Mouse (Mus musculus): Measurements from ENCODE around the gene Cavin3.
"Not testable (repeated sequence)": the region's sequence is repeated elsewhere in the genome, so short reads cannot be mapped to it uniquely, and the experiment has no call there.

Gene Cavin3

DNA sequence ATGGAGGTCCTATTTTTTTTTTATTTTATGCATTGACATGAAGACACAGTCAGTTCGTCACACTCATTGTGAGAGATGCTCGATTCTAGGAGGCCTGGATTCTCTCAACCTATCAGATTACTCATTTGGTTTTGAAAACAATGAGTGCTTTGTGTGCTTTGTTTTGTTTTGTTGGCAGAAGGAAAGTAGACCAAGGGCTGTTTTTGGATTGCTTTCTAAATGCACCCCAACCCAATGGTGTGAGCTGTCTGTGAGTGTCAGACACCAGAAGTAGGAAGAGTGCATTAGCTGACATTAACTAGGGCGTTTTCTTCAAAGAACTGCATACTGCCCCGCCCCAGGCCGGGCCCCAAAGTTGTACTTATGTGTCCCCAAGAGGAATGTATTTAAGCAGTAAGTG is 2.0 kb downstream of the Cavin3 start:
- DNase-seq = no peak

DNA sequence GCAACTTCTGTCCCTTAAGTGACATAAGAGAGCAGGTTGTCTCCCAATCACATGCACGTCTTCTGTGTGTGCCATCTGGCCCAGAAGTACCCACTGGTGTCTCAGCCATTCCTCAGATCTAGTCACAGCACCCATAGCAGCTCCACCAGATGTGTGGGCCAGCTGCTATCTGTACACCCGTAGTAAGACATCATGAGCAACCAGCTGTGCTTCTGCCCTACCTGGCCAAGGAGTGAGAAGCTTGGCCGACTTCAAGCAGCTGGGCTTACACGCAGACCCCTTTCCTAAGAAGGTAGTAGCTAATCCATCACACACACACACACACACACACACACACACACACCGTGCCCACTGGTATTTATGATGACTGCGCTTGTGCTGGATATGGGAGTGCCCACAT is 2.9 kb downstream of the Cavin3 start:
- no peak for DNase-seq

DNA sequence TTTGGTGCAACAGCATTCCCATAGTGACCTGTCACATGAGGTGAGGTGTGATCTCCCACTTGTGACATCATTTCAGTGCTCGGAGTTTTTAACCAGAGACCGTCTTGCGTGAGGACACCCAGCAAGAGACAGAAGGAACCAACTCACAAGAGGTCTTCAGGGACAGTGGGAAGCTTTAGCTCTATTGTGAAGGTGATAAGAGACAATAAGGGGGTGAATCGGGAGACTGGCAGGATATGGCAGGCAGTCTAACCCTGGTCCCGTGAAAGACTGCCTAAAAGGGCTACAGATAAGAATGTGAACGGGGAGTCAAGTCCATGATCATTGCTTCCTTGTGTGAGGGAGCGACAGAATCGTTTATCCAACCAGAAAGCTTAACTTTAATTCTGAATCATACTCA is 3.8 kb downstream of the Cavin3 start:
- DNase-seq = no peak

DNA sequence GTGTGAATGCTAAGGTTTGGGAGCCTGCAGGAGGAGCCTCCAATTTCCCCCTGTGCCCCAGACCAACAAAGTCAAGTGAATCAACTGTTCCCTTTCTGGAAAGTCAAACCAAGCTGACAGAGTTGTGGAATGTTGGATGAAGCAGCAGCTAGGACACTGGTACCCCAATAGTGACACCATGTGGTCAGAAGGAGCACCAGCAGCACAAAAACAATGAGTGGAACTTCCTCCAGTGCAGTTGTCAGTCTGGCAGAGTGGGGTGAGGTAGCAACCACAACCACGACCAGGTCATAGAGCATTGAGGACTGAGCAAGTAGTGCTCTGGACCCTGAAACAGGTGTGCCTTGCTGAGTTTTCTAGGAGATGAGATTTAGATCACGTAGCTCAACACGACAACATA is 4.3 kb downstream of the Cavin3 start:
- peak; percentile 18 for DNase-seq

DNA sequence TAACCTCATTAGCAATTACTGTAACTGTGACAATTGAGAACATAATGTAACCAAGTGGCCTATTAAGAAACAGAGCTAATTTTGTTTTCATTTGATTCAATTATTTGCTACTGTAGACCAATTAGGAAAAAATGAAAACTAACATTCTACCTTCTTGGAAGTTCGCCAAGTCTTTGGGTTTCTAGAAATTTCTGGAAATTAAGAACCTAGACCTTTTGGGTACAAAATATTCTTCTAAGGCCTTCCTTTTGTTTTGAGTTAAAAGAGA is 4.7 kb downstream of the Cavin3 start:
- no peak for DNase-seq

DNA sequence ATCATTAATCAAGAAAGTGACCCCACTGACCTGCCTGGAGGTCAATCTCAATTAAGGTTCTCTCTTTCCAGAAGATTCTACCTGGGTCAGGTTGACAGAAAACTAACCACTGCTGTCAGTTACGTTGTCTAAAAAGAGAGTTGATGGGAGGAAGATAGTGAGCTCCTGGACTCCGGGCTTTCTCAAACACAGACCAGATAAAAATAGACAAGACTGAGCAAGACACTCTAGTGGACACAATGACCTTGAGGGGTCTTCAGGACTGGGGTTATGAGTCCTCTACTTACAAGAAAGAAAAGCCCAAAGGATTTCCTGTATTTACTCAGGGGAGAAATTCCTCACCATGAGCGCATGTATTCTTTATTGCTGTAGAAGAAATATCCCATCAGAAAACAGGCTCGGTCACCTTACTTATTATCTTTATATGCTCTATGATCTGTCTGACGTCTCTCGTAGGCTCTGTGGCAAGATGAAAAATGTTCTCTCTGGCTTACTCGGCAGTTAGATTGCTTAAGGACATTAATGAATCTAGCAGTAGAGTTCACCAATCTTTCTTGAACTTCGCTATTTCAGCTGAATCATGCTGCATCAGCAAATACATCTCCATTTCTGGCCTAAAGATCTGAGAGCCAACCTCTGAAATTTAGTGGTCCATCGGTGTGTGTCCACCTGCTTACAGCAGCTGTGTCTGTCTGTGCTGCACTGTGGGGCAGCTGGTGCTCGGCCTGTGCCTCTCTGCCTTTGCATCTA is 5.2 kb downstream of the Cavin3 start:
- DNase-seq = no peak

DNA sequence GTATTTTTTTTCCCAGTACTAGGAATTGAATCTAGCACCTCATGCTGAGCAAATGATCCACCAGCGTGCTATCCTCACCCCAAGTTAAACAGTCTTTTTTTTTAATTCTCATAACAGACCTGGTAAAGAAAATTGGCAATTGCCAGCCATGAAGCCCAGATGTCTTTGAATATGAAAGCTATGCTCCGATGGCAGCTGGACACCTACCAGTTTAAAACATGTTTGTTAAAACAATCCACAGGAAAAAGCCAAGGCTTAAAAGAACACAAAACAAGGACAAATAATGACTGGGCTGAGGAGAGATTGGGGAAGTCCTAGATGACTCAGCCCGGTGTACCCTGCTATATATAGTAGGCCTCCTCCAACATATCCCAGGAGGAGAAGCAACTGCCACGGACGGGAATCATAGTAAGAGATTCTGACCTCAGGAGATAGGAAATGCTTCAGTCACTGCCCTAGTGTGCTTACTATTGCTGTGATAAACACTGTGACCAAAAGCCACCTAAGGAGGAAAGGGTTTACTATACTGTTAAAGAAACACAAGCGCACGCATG is 6.6 kb downstream of the Cavin3 start:
- no peak for DNase-seq

DNA sequence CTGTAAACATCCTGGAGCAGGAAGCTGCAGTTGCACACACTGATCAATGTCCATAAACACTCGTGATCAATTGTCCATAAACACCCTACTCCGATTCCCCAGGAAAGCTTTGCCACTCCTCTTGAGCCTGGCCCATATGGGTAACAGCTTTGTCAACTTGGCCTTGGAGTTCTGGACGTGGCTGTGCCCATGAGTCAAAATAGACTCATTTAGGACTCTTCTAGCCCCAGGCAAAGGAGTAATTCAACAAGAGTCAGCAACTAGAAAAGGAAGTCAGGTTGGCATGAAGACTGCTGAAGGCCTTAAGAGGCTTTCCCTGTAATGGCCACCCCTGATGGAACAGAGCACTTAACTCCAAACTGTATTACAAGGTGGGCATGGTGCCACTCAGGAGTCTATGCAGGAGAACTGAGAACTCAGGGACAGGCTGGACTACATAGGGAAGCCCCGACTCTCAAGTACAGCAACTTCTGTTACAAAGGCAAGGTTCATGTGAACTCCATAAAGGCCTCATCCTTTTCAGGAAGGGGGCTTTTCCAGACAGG is 7.3 kb downstream of the Cavin3 start:
- no peak for DNase-seq

DNA sequence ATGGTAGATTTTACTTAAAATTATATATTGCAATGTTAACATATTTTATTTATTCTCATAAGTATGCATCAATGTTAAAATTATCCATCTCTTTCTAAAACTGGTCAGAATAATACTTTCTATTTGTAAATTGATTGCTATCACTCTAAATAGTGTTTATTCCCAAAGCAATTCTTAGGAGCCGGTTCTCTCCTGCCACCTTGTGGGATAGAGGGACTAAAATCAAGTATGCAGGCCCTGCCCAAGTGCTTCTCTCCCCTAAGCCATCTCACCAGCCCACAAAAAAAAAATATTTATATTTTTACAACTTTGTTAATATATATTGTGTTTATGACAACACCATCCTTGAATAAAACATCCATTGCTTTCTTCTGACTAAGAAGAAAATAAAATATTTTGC is 9.5 kb downstream of the Cavin3 start:
- no peak for DNase-seq

DNA sequence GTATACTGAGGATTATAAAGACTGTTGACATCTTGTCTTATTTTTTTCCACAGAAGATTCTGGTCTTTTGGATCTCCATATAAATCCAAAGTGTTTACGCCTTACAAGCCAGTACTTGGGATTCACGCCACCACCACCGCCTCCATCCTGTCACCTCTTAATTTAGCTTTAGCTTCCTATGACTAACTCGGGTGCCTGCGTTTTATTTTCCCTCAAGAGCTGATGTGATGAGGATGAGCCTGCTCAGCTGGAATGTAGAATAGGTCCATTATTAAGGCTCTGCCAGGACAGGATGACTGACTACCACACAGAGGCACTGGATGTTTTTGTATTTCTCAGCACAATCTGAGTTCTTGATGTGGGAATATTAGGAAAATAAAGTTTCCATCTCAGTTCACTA is 16.6 kb downstream of the Cavin3 start:
- DNase-seq = not testable (repeated sequence)

DNA sequence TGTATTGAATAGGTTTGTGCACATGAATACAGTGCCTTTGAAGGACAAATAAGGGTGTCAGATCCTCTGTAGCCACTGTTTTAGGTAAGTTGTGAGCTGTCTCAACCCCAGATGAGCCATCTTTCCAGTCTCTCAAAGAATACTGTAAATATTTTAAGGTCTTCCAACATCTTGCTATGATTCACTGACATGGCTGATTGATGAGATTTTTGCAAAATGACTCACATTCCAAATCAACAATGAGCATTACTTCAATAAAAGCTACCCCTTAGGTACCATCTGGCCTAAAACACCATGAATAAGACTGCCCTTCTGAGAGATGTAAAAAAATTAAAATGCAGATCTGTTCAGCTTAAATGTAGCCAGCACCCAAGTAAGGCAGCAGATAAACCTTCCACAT is 23.6 kb downstream of the Cavin3 start:
- DNase-seq = no peak

DNA sequence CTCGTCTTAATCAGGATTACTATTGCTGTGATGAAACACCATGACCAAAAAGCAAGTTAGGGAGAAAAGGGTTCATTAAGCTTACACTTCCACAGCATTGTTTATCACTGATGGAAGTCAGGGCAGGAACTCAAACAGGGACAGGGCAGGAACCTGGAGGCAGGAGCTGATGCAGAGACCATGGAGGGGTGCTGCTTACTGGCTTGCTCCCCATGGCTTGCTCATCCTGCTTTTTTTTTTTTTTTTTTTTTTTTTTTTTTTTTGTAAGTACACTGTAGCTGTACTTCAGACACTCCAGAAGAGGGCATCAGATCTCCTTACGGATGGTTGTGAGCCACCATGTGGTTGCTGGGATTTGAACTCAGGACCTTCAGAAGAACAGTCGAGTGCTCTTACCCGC is 28.8 kb downstream of the Cavin3 start:
- not testable (repeated sequence) for DNase-seq

DNA sequence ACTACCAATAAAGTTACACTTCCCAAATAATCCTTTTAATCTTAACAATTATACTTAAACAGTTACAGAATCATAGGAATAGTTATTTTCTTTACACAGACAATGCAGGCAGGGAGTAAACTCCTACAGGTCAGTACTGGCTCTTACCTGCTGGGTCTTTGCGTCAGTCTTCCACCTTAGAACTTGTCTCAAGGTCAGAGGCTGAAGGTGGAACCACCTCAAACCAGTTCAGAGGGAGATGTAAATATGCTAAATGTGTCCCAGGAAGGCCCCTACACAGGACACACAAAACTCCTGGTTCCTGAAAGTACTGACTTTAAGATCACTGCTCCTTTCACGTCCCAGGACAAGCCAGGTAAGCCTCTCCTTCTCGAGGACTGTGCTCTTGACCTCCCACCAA is 37.0 kb downstream of the Cavin3 start:
- DNase-seq = no peak

DNA sequence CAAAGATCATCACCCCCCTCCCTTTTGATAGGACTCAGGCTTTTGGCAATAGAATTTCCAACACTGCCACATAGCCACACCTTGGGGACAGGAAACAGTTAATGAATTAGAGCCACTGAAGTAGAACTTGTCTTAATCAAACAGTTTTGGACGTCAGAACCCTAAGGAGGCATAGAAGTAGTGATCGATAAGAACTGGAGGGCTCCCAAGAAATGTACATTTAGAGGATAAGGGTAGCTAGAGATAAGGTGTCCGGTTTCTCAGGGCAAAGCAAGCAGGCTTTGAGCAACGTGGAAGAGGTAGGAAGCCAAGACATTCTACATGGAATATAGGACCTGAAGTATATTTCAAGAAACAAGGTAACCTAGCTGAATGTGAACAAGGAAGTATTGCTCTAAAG is 40.7 kb downstream of the Cavin3 start:
- no peak for DNase-seq

DNA sequence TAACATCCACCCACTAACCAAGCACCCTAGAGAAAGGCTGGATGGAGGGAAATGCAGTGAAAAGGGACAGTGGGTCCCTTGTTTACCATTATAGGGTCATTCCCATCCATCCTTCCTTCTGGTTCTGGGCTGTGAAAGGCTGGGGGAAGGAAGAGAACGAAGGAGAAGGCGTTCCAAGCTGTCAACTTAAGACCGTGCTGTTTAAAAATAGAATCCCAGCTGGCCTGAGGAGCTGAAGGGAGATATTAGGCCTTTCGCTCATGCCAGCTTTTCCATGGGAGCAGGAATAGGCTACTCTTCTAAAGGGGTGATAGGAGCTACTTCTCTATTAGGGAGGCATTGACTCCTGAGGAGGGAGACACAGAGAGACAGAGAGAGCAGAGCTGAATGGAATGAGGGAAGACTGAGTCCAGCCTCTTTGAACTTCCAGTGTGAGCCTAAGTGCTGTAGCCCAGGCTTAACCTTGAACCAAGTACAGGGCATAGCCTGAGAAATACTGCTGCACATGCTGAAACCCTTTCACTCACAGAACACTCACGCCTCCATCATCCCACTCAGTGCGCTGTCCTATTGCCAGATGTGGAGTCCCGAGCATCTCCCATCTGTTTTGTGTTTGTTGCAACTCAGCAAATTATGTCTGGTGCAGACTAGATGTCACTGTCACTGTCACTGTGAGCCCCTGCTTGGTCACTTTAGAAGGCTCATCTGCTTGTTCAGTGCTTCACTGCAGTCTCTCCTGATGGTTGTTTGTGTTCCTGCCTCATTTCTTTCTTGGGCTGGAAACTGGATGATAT is 43.9 kb downstream of the Cavin3 start:
- no peak for DNase-seq

DNA sequence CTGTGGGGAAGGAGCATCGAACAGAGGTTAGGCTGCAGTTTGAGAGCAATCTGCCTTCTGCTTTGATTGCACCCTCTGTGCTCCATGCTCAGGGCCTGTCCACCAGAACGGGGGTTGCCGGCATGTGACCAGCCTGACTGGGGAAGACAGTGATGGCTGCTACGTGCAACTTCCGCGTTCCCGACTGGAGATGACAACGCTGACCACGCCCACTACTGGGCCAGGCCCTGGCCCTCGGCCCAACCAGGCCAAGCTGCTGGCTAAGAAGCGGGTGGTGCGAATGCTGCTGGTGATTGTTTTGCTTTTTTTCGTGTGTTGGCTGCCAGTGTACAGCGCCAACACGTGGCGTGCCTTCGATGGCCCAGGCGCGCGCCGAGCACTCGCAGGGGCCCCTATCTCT is 47.3 kb downstream of the Cavin3 start:
- no peak for DNase-seq

DNA sequence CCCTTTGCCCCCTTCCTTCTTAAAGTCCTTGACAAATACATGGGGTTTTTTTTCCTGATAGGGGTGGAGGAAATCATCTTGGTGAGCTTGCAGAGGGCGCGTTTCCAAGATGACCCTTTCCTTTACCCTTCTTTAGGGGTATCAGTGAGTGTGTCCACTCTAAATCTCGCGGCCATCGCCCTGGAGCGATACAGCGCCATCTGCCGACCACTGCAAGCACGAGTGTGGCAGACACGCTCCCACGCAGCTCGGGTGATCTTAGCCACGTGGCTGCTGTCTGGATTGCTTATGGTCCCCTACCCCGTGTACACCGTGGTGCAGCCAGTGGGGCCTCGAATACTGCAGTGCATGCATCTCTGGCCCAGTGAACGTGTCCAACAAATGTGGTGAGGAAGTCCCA is 48.2 kb downstream of the Cavin3 start:
- DNase-seq = no peak

DNA sequence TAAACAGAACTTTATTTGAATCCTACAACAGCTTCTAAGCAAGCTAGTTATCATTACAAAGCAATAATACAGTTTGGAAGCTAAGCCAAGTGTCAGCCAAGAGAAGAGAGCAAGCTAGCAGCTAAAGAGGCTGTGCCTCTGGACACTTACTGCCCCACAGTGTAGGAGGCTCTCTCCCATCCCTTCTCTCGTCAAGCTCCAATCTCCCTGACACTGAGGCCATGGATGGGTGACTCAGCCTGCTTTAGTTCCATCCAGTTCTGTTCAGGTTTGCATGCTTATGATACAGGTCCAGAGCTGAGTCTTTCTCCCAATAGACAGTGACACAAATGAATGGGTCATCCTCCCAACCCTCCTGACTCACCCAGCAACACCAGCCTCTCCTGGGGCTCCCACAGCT is 50.0 kb downstream of the Cavin3 start:
- DNase-seq = no peak
